Mouse (Mus musculus) liver, embryonic 16.5 days (tissue): Measurements from ENCODE around the gene Clmp. TPM values are rescaled to one million over a fixed set of nuclear protein-coding genes. Genes with fewer than 3 reads are reported as not detected.

Experiments used
- ATAC-seq: fragments of 200-750 bp; cut with Nextera tagmentation; 2 replicates; pipeline ENCODE4 v1.8.0; 2017; ENCODE audit warnings: low read depth, mild to moderate bottlenecking, moderate number of reproducible peaks, moderate library complexity
- H3K27ac ChIP-seq: fragments of 300-500 bp; sonication (generic); 2 replicates; pipeline ENCODE4 v1.5.1; 2014; ENCODE audit warnings: mild to moderate bottlenecking, low read length
- H3K27me3 ChIP-seq: fragments of 300-500 bp; sonication (generic); 2 replicates; pipeline ENCODE4 v1.6.1; 2014; ENCODE audit warnings: low read depth, low read length, mixed read lengths; ENCODE audit not compliant: control insufficient read depth, insufficient read depth
- H3K36me3 ChIP-seq: fragments of 300-500 bp; sonication (generic); 2 replicates; pipeline ENCODE4 v1.6.1; 2014; ENCODE audit warnings: mild to moderate bottlenecking; ENCODE audit not compliant: control insufficient read depth, insufficient read depth
- H3K4me1 ChIP-seq: fragments of 300-500 bp; sonication (generic); 2 replicates; pipeline ENCODE4 v1.6.1; 2014; ENCODE audit warnings: low read depth, low read length, mixed read lengths; ENCODE audit not compliant: control insufficient read depth
- H3K4me2 ChIP-seq: fragments of 300-500 bp; sonication (generic); 2 replicates; pipeline ENCODE4 v1.6.1; 2014; ENCODE audit warnings: low read depth, low read length, mixed read lengths
- H3K4me3 ChIP-seq: fragments of 300-500 bp; sonication (generic); 2 replicates; pipeline ENCODE4 v1.5.1; 2014; ENCODE audit warnings: low read depth, mild to moderate bottlenecking, low read length
- H3K9ac ChIP-seq: fragments of 300-500 bp; sonication (generic); 2 replicates; pipeline ENCODE4 v1.6.1; 2014; ENCODE audit warnings: low read depth, low read length
- H3K9me3 ChIP-seq: fragments of 300-500 bp; sonication (generic); replicated peaks from 2 replicates; pipeline ENCODE4 v1.6.1; 2016; ENCODE audit warnings: low read length; ENCODE audit not compliant: control insufficient read depth
- WGBS: fragments of 180-500 bp; shearing (Covaris S2); extraction: QIAGEN DNeasy Blood & Tissue Kit; methylation state at CpG from one replicate; pipeline ENCODE4 v1.1.7; 2014; ENCODE audit not compliant: insufficient replicate concordance; 5-methylcytosine and 5-hydroxymethylcytosine counted together
- polyA plus RNA-seq: library from polyadenylated mRNA; unstranded; fragments of >200 nt; fragmentation: Nextera tagmentation; extraction: Ambion mirVana; gene quantifications from 2 replicates; pipeline ENCODE4 v1.2.1, GENCODE M21; 2015

Clmp gene
- polyA plus RNA-seq, 1 experiment from 2014 or later, result 1.2 TPM

GRCm38 (mm10) chr9:40720881-40721280 is 35.1 kb downstream of the Clmp start:
- Histone ChIP-seq H3K4me1 (no peaks in the 10 kb centered on the region), H3K4me2 (no peak overlapping the region), H3K9ac (no peak overlapping the region), H3K9me3 (no peaks in the 10 kb centered on the region), H3K27me3 (no peaks in the 10 kb centered on the region), H3K4me3 (no peak overlapping the region), H3K27ac (no peak overlapping the region), H3K36me3 (no peaks in the 10 kb centered on the region)
- ATAC-seq, result no peak
- WGBS, result 57% methylated on average over 7 of the region's 7 CpGs

GRCm38 (mm10) chr9:40723311-40723772 is 37.6 kb downstream of the Clmp start:
- no peaks in the 10 kb centered on the region for H3K27me3 ChIP-seq
- 35% methylated on average over 2 of the region's 2 CpGs for WGBS

GRCm38 (mm10) chr9:40724978-40725377 is 39.2 kb downstream of the Clmp start:
- no peak overlapping the region for H3K4me3 ChIP-seq
- no peak overlapping the region for H3K4me2 ChIP-seq
- H3K36me3 ChIP-seq, result no peaks in the 10 kb centered on the region
- ATAC-seq, result no peak
- no peaks in the 10 kb centered on the region for H3K27me3 ChIP-seq
- 48% methylated on average over 5 of the region's 5 CpGs for WGBS
- no peak overlapping the region for H3K9ac ChIP-seq
- no peaks in the 10 kb centered on the region for H3K9me3 ChIP-seq
- no peaks in the 10 kb centered on the region for H3K4me1 ChIP-seq
- H3K27ac ChIP-seq, result no peak overlapping the region

More at GRCm38 (mm10) chr9:40723311-40723772, 37.6 kb downstream of the Clmp start:
- no peak for ATAC-seq
- no peaks in the 10 kb centered on the region for H3K4me1 ChIP-seq
- no peak overlapping the region for H3K9ac ChIP-seq
- no peak overlapping the region for H3K27ac ChIP-seq
- no peaks in the 10 kb centered on the region for H3K9me3 ChIP-seq
- no peak overlapping the region for H3K4me3 ChIP-seq
- no peak overlapping the region for H3K4me2 ChIP-seq
- no peaks in the 10 kb centered on the region for H3K36me3 ChIP-seq

GRCm38 (mm10) chr9:40727140-40727823 is 41.5 kb downstream of the Clmp start:
- H3K4me2 ChIP-seq, result no peak overlapping the region
- no peak overlapping the region for H3K9ac ChIP-seq
- no peak overlapping the region for H3K4me3 ChIP-seq
- no peak for ATAC-seq
- WGBS, result 58% methylated on average over 2 of the region's 4 CpGs
- no peaks in the 10 kb centered on the region; the same call in 1 of the 2 replicates for H3K4me1 ChIP-seq
- H3K27me3 ChIP-seq, result no peaks in the 10 kb centered on the region; the same call in 1 of the 2 replicates
- H3K27ac ChIP-seq, result no peak overlapping the region
- H3K9me3 ChIP-seq, result no peaks in the 10 kb centered on the region
- no peaks in the 10 kb centered on the region for H3K36me3 ChIP-seq

DNA sequence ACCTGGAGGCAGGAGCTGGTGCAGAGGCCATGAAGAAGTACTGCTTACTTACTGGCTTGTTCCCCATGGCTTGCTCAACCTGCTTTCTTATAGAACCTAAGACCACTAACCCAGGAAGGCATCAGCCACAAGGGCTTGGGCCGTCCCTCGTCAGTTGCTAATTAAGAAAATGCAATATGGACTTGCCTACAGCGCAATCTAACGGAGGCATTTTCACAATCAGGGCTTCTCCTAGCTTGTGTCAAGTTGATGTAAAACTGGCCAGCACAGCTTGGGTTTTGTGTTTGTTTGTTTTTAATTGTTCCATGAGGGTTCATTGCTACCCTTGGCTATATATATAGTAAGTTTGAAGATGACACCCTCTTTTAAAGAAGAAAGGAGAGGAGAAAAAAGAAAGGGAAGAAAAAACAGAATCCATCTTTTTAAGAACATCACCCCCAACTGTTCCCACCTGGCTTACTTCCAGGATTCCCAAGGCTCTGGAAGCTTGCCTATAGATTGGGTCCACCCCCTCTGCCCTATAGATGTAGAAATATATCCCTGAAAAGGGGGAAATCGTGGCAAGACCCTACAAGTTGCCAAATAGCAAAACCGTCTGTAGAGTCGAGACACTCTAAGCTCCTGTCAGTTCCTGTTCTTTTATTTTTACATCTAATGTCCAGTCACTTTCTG is 42.2 kb downstream of the Clmp start:
- H3K4me3 ChIP-seq, result no peak overlapping the region
- no peak for ATAC-seq
- no peaks in the 10 kb centered on the region; the same call in 1 of the 2 replicates for H3K4me1 ChIP-seq
- H3K27me3 ChIP-seq, result no peaks in the 10 kb centered on the region; the same call in 1 of the 2 replicates
- no peaks in the 10 kb centered on the region for H3K9me3 ChIP-seq
- WGBS, result 48% methylated on average over 7 of the region's 7 CpGs
- H3K4me2 ChIP-seq, result no peak overlapping the region
- no peaks in the 10 kb centered on the region for H3K36me3 ChIP-seq
- no peak overlapping the region for H3K27ac ChIP-seq
- H3K9ac ChIP-seq, result no peak overlapping the region

DNA sequence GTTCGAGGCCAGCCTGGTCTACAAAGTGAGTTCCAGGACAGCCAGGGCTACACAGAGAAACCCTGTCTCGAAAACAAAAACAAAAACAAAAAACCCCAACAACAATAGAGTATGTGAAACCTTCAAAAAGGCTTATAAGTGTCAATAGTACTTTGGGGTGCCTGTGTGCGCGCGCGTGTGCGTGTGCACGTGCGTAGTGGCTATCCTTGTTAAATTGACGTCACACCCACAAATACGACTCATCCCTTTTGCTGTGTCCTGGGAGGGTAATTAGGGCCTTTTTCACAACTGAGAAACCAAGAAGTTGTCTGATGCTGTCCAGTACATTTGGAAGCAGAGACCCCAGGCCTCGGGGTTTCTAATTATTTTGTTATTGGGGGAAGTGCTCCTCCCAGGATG is 44.5 kb downstream of the Clmp start:
- Histone ChIP-seq H3K9ac (no peak overlapping the region), H3K27ac (no peak overlapping the region)
- ATAC-seq, result no peak

DNA sequence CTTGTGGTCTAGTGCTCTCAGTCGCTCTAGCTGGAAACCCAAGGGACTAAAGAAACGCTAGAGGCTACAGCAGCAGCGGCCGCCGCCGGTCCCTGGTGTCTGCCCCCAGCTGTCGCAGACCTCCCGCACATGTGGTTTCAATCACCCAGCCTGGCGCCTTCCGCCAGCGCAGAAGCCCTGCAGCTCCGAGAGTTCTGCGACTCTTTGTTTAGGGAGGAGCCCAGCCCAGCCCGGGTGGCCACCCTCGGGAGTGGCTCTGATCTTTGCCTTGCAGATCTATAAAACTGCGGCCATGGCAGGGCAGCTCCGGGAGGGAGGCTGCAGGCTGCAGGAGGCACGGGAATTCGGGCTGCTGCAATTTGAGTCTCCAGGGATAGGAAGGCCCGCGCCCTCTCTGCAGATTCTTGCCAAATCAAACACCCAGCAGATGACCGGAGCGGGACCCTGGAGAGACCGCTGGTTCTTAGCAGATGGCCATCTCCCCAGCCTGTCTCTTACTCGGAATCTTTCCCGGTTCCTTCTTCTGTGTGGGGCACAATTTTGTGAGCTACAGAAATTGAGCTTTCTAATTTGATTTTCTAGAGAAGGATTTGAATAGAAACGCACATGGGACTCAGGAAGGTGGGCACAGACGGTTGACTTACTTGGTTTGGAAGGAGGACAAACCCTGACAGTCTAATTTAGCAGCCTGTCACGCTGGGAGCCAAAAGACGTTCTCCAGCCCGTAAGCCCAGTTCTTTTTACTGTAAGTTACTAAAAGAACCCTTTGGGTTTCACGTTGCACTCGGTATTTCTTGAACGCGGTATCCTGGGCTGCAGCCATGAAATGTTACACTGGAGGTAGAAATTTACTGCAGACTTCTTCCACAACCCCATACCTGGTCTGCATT is 45.2 kb downstream of the Clmp start:
- Histone ChIP-seq H3K9me3 (no peaks in the 10 kb centered on the region), H3K4me3 (peak overlapping the region; percentile 49), H3K9ac (0 out of 2 replicates have a peak overlapping the region, but pooled peaks have one; percentile 11), H3K27ac (no peak overlapping the region), H3K4me1 (no peaks in the 10 kb centered on the region; the same call in 1 of the 2 replicates), H3K27me3 (no peaks in the 10 kb centered on the region; the same call in 1 of the 2 replicates), H3K36me3 (no peaks in the 10 kb centered on the region), H3K4me2 (peak overlapping the region; percentile 61)
- WGBS, result 2% methylated on average over 35 of the region's 35 CpGs
- peak; percentile 48 for ATAC-seq

More for the DNA sequence above, 44.5 kb downstream of the Clmp start:
- H3K4me2 ChIP-seq, result peak overlapping the region; percentile 61
- 57% methylated on average over 12 of the region's 12 CpGs for WGBS
- H3K9me3 ChIP-seq, result no peaks in the 10 kb centered on the region
- no peaks in the 10 kb centered on the region; the same call in 1 of the 2 replicates for H3K27me3 ChIP-seq
- no peaks in the 10 kb centered on the region for H3K36me3 ChIP-seq
- H3K4me1 ChIP-seq, result no peaks in the 10 kb centered on the region; the same call in 1 of the 2 replicates
- no peak overlapping the region for H3K4me3 ChIP-seq

DNA sequence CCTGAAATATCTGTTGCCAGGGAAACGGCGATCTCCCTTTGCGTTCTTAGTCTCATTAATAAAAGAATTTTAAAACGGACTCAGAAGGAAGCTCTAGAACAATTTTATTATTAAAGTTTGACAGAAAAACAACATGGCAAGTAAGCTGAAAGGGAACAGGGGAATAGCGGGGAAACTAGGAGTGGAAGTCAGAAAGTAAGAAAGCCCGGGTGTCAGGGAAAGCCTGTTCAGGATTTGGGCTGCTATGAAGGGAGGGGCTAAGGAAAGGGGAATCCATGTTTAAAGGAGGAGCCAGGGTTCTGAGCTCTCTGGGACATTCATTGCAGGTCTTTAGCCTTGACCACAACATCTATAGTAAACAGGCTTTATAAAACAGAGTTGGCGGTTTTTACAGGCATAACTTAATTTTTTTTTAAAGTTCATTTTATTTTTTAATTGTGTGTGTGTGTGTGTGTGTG is 45.9 kb downstream of the Clmp start:
- H3K9ac ChIP-seq, result no peak overlapping the region
- no peaks in the 10 kb centered on the region for H3K9me3 ChIP-seq
- peak overlapping the region; percentile 61 for H3K4me2 ChIP-seq
- no peak for ATAC-seq
- H3K36me3 ChIP-seq, result no peaks in the 10 kb centered on the region
- H3K27me3 ChIP-seq, result no peaks in the 10 kb centered on the region; the same call in 1 of the 2 replicates
- H3K27ac ChIP-seq, result no peak overlapping the region
- 12% methylated on average over 7 of the region's 7 CpGs for WGBS
- H3K4me3 ChIP-seq, result peak overlapping the region; percentile 49
- H3K4me1 ChIP-seq, result no peaks in the 10 kb centered on the region; the same call in 1 of the 2 replicates
